Mouse (Mus musculus) megakaryocyte progenitor cell, adult 5-6 weeks (primary cell): ENCODE measurements at regions not wholly inside any gene's neighbourhood (a gene's known extent, or its start where the extent isn't known, plus 50 kb on each side); places are given as distances from the start of the nearest gene placed in this dataset.

ENCODE experiments used
- ATAC-seq: replicated peaks from 2 replicates; pipeline ENCODE4 v1.8.0; 2016; ENCODE audit warnings: mild to moderate bottlenecking, moderate TSS enrichment, inconsistent platforms; ENCODE audit not compliant: poor library complexity

DNA sequence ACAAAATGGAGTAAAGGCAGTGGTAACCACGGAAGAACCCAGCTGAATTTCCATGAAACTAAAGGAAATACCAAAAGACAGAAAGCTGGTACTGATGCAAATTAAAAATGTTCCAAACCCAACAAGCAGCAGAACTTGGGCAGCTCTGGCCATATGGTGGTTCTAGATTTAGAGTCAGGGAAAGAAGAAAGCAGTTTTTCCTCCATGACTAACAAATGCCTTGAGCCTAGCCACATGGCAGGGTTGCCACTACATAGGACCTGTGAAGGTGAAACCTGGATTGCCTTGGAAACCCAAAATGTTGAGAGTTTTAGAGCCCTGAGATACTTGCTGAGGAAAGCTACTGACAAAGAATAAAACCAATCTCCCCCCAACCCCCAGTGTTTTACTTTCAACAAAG lies 701.5 kb upstream of the Foxg1 start:
- no peak for ATAC-seq

DNA sequence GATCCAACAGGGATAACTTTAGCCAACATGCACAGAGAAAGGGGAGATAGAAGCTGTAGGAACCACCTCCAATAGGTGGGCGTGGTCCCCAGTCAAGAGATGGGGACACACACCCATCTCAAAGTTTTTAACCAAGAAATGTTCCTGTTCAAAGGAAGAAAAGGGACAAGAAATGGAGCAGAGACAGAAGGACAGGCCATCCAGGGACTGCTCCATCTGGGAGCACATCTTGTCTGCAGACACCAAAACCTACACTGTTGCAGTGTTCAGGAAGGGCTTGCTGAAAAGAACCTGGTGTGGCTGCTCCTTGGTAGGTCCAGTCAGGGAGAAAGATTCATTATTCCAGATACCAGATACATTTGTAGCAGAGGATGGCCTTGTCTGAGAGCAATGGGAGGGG lies 676.5 kb upstream of the Foxg1 start:
- no peak for ATAC-seq

DNA sequence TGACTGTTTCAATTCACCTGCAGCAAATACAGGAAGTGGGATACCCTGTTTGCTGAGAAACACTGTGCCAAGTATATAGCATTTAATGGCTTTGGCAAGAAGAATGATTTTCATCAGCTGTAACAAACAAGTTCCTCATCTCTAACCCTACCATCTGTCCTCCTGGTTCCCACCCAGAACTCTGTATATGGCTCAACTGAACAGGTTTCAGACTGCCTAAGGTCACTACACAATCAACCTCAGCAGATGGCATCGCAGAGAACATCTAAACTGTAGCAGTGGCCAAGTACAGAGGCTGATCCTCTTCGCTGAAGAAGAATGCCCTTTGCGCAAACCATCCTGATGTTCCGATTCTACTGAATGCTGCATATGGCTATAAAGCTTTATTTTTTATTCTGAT lies 668.8 kb upstream of the Foxg1 start:
- ATAC-seq, result no peak

DNA sequence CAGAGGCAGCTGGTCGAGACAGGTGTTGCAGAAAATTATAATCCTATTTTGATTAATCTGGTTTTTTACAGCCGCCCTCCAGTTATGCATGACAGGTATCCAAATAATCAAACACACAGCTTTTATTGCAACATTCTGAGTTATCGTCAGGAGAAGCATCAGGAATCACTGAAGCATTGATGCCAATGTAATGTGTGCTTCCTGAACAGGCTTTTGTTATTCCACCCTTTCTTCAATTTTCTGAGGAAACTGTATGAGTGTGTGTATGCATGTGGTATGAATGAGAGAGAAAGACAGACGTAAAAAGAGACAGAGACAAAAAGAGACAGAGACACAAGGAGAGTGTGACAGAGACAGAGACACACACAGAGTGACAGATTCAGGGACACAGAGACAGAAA lies 652.6 kb upstream of the Foxg1 start:
- no peak for ATAC-seq

DNA sequence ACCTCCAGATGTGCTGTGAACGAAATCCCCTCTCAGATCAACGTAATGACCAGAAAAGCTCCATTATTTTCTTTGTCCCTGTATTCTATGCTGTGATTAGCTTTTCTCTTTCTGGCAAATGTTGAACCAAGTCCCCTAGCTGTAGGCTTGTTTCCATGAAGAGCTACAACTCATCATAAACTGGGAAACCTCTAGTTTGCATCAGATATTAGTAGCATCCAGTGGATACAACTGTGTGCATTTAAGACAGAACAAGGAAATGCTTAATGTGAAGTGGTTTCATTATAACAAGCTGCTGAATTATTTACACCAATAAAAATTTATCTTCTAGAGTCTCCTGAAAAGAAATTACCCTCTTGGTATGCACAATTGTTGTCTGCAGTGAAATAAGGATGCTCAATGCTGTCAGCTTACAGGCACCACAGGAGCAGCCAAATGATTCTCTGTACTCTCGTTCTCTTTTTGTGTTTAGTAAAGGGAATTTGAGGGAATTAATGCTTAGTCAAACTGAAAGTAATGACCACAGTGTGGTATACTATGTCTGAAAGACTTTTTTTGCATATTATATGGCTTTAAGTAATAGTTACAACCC lies 623.6 kb upstream of the Foxg1 start:
- ATAC-seq, result no peak
